Mouse (Mus musculus) kidney, adult 18-20 months (tissue): ENCODE data around the gene Zwint.

Experiments used
- DNase-seq: peaks from one replicate; pipeline ENCODE4 v3.0.0; 2021

Gene Zwint

DNA sequence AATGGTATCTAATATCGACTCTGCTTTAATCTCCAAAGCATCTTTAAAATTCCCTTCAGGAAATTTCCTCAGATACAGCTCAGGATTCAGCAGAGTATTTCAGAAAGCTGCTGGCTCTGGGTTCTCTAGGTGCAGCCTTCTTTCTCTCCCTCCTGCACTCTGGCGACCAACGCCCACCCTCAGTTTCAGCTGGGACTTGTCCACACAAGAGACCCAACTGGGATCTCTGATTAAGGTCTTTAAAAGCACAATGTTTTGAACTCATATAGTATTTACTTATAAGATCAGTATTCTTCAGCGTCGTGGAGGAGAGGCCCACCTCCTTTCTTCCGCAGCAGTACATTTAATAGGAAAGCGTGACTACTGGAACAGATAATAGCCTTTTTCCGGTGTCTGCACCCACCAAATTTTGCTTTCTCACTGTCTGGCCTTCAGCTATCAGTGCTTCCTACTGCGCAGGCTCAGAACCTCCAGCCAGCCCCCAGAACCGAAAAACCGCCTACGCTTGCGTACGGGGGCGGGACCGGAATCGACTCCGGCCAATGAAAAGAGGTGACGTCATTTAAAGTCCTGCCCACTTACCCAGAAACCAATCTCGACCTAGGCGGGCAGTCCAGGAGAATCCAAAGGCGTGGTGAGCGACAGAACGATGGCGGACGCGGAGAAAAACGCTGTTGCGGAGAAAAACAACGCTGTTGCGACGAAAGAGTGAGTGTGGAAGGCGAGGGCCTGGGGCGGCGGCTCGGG is at the start of gene Zwint:
Zwint (plus strand) TSS at position 576 of the 747 bp plus-strand sequence.
- peak; percentile 93 for DNase-seq

DNA sequence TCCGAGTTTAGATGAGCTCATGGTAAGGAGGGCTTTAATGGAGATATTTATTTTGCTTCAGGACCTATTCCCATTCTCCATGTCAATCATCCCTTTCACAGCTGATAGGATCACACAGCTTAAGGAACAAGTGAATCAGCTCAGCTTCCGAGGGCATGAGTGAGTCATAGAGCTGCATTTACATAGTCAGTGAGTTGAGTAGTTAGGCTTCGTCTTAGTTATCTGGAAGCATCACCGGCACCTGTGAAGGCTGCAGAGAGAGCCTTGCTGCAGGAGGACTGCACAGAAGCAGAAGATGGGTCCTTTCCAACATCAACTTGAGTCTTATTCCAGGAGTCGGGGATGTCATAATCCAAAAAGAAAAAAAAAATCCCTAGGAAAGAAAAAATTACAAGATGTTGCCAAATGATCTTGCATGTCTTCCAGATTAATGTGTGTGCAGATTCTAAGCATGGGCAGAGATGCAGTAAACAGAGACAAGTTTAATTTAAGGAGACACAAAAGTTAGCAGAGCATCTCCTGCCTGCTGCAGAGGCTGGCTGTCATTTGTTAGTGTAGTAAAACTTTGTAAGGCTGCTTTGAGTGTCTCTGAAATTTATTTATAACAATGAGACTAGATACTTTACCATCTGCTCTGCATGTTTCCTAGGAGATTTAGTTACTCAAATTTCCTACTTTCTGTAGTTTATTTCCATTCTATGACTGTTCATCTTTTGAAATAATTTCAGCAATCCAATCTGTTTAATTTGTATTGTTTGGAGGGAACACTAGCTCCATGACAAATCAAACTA is 41.3 kb upstream of the Zwint start:
- no peak for DNase-seq

GRCm38 (mm10) chr10:72616153-72616552 is 38.5 kb upstream of the Zwint start:
- no peak for DNase-seq

- no peak for DNase-seq
These were observed 34.1 kb upstream of the Zwint start for GRCm38 (mm10) chr10:72620527-72620926.

- no peak for DNase-seq
These were observed 31.1 kb upstream of the Zwint start for GRCm38 (mm10) chr10:72623561-72623960.

GRCm38 (mm10) chr10:72634125-72634524 is 20.5 kb upstream of the Zwint start:
- DNase-seq = no peak

DNA sequence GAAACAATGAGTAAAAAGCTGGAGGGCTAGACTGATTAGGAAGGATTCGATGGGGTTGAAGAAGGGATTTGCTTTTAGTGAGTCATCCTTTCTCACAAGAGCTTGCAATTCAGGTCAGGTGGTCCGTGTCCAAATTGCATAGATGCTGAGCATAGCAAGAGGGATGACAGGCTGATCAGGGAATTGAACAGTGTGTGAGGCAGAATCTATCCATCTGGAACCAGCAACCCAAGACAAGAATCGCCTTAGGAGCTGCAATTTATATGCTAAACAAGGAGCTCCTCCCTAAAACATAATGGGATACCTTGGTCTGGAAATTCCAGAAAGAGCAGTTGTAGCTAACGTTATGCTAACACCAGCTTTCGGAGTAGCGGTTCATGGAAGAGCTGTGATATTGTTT is 3.8 kb upstream of the Zwint start:
- DNase-seq = no peak

GRCm38 (mm10) chr10:72653797-72654196 is 848 bp upstream of the Zwint start:
- no peak for DNase-seq

DNA sequence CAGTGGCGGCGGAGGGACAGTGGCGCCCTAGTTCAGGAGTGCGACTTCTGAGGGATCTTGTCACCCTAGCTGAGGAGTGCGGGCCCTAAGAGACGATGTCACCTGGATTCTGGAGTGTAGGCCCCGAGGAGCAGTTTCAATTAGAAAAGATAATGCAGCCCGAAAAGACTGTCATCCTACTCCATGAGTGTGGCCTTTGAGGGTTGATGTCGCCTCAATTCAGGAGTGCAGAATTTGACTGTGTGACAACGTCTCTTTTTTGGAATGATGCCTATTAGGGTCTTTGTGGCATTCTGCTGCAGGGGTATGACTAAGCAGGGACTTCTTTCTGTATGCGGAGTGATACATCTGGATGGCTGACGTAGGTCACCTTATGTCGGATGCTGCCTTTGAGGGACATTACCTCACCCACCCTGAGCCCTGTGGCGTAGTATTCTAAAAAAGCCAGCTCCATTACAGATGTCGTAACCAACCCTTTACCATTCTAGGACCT is 418 bp downstream of the Zwint start:
- peak; percentile 9 for DNase-seq

DNA sequence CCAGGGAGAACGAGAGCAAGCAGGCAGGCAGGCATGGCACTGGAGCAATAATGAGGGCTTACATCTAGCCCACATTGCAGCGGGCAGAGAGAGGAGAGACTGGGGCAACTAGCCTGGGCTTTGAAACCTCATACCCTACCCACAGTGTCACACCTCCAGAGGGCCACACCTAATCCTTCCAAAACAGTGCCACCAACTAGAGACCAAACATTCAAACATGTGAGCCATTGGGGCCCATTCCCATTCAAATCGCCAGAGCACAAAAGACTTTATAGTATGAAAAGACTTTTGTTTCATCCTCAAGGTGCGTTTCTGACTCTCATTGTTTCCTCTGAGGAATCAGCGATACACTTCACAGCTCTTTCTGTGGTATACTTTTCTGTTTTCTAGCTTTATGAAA is 4.6 kb downstream of the Zwint start:
- DNase-seq = no peak

DNA sequence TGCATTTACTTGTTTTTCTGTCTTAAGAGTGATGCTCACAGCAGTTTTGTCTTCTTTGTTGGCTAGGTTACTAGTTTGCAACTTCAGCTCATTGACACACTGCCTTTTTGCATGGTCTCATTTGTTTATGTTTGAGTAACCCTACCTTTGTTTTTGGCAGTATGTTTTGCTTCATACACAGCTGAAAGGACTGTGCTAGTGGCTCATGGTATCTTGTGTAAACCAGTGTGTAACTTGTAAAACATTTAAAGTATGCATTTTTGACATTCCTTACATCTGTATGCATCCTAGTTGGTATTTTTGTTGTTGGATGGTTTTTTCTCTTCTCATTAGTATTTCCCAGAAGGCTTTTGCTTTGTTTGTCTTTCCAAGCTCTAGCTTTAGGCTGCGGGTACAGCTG is 5.7 kb downstream of the Zwint start:
- DNase-seq = no peak

DNA sequence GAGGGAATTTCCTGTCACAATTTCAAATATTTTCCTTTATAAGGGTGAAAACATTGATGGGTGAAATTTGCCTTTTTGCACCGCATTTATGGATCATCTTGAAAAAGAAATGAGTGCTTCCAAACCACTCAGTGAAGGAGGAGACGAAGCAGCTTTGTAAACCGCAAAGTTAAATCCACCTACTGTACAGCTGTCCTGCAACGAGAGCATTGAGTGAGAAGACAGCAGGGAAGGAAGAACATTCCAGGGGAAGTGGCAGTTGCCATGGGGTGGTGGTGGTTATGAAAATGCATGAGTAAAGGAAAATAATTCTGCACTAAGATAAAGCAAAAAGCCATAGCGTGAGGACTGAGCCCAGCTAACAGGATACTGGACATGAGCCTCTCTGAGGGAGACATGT is 13.2 kb downstream of the Zwint start:
- DNase-seq = no peak

GRCm38 (mm10) chr10:72669086-72669485 is 14.4 kb downstream of the Zwint start:
- no peak for DNase-seq

DNA sequence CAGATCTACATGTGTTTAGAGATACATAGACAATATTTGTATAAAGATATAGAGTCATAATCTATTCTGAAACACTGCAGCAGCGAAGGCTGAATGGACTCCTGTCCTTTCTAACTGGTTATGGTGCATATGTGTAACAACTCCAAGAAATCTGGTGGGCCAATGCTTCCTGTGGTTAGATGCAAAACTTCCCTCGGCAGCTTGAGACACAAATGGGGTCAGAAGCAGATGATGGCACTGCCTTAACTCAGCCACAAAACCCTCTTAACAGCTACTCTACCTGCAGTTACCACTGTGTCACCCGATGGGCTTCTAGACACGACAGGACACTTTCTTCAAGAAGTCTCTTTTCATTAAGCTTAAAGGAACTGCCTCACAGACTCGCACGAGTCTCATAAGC is 21.3 kb downstream of the Zwint start:
- no peak for DNase-seq

- no peak for DNase-seq
These were observed 21.9 kb downstream of the Zwint start for GRCm38 (mm10) chr10:72676550-72676949.

DNA sequence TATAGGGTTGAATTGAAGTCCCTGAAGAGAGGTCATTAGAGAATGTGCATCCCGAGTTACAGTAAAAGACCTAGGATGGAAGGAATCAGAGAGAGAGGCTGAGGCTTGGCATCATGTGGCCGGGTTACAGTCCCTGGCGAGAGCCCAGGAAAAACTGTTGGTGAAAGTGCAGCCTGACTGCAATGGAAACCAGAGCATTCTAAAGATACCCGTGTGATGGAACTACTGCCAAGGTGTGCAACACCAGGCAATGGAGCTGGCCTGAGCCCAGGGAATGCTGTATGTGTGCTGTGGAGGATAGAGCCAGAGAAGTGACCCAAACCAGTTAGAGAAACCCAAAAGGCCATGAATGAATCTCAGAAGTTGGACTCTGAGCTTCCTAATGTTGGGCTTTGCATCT is 24.4 kb downstream of the Zwint start:
- DNase-seq = no peak

GRCm38 (mm10) chr10:72701092-72701491 is 46.4 kb downstream of the Zwint start:
- no peak for DNase-seq

- DNase-seq = no peak
These were observed 59.1 kb downstream of the Zwint start for GRCm38 (mm10) chr10:72713754-72714153.
